Mouse (Mus musculus) forebrain, embryonic 14.5 days (tissue): ENCODE results near the gene Cd8b1. TPM values are rescaled to one million over a fixed set of nuclear protein-coding genes. Genes with fewer than 3 reads are reported as not detected.

Experiments used
- ATAC-seq: fragments of 200-750 bp; cut with Nextera tagmentation; 2 replicates; pipeline ENCODE4 v1.8.0; 2017; ENCODE audit warnings: mild to moderate bottlenecking, moderate library complexity
- DNase-seq: peaks from one replicate; pipeline ENCODE4 v3.0.0-alpha.2; 2015; ENCODE audit warnings: low spot score
- H3K27ac ChIP-seq: fragments of 300-500 bp; sonication (generic); 2 replicates; pipeline ENCODE4 v1.5.1; 2014; ENCODE audit warnings: low read depth, mild to moderate bottlenecking, control low read depth, low read length, moderate library complexity
- H3K27me3 ChIP-seq: fragments of 300-500 bp; sonication (generic); replicated peaks from 2 replicates; pipeline ENCODE4 v1.6.1; 2014; ENCODE audit warnings: low read length, control low read depth, mixed read lengths; ENCODE audit not compliant: control insufficient read depth, insufficient read depth
- H3K36me3 ChIP-seq: fragments of 300-500 bp; sonication (generic); 2 replicates; pipeline ENCODE4 v1.6.1; 2014; ENCODE audit warnings: low read length, control low read depth; ENCODE audit not compliant: control insufficient read depth, insufficient read depth
- H3K4me1 ChIP-seq: fragments of 300-500 bp; sonication (generic); 2 replicates; pipeline ENCODE4 v1.6.1; 2014; ENCODE audit warnings: antibody characterized with exemption, low read length, control low read depth; ENCODE audit not compliant: control insufficient read depth, insufficient read depth
- H3K4me2 ChIP-seq: fragments of 300-500 bp; sonication (generic); 2 replicates; pipeline ENCODE4 v1.6.1; 2014; ENCODE audit warnings: mild to moderate bottlenecking, control low read depth, low read length
- H3K4me3 ChIP-seq: fragments of 300-500 bp; sonication (generic); 2 replicates; pipeline ENCODE4 v1.5.1; 2014; ENCODE audit warnings: low read depth, low read length, control low read depth
- H3K9ac ChIP-seq: fragments of 300-500 bp; sonication (generic); 2 replicates; pipeline ENCODE4 v1.6.1; 2014; ENCODE audit warnings: mild to moderate bottlenecking, low read length, control low read depth, moderate library complexity
- H3K9me3 ChIP-seq: fragments of 300-500 bp; sonication (generic); replicated peaks from 2 replicates; pipeline ENCODE4 v1.6.1; 2016; ENCODE audit warnings: low read length, control low read depth, mixed read lengths; ENCODE audit not compliant: control insufficient read depth
- WGBS: fragments of 180-500 bp; shearing (Covaris S2); extraction: QIAGEN DNeasy Blood & Tissue Kit; methylation state at CpG from one replicate; pipeline ENCODE4 v1.1.7; 2014; 5-methylcytosine and 5-hydroxymethylcytosine counted together
- polyA plus RNA-seq: library from polyadenylated mRNA; unstranded; fragments of >200 nt; fragmentation: Nextera tagmentation; extraction: Ambion mirVana; gene quantifications from 2 replicates; pipeline ENCODE4 v1.2.1, GENCODE M21; 2014

Gene Cd8b1
- polyA plus RNA-seq, 1 experiment from 2014 or later, result not detected

DNA sequence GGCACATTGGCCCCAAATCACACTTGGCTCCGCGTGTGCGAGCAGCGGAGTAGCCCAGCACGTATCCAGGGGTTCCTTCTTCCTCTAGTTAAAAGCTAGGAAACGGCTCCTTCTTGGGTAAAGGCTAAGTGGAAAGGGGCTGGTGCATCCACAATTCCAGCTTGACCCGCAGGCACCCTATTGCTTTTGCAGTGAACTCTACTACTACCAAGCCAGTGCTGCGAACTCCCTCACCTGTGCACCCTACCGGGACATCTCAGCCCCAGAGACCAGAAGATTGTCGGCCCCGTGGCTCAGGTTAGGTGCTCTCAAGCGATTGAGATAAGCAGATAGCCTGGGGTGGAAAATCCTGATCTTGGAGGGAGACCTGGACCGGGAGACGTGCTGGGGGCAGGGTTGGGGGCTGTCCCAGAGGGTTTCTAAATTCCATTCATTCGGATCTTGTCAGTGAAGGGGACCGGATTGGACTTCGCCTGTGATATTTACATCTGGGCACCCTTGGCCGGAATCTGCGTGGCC, 51.8 kb downstream of the Cd8b1 start:
- WGBS, result 88% methylated on average over 19 of the region's 19 CpGs
- Histone ChIP-seq H3K9me3 (no peaks in the 10 kb centered on the region), H3K4me1 (no peaks in the 10 kb centered on the region), H3K4me3 (no peak overlapping the region), H3K27ac (no peak overlapping the region), H3K36me3 (no peaks in the 10 kb centered on the region), H3K4me2 (no peak overlapping the region), H3K27me3 (no peaks in the 10 kb centered on the region), H3K9ac (no peak overlapping the region)
- ATAC-seq, result no peak
- DNase-seq, result no peak

DNA sequence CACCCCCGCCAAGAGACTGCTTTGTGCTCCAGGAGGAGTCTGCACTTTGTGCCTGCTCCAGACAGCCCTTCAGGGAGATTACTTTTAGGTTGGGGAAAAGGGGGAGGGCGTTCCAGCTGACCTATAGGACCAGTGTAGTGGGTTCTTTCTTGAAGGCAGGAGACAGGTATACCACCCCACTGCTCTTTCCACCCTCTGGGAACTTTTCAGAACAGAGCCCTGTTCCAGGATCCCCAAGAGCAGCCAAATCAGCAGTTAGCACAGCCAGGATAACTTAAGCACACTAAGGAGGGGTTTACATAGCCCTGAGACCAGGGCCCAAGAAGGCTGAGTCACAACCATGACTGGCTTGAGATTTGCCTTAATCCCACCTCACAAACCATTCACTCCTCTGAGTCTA, 52.3 kb downstream of the Cd8b1 start:
- no peak overlapping the region for H3K27ac ChIP-seq
- ATAC-seq (no peak), DNase-seq (no peak)
- no peak overlapping the region for H3K9ac ChIP-seq
- H3K36me3 ChIP-seq, result no peaks in the 10 kb centered on the region
- no peaks in the 10 kb centered on the region for H3K9me3 ChIP-seq
- WGBS, result 80% methylated on average over 2 of the region's 2 CpGs
- H3K4me2 ChIP-seq, result no peak overlapping the region
- no peaks in the 10 kb centered on the region for H3K27me3 ChIP-seq
- no peak overlapping the region for H3K4me3 ChIP-seq
- no peaks in the 10 kb centered on the region for H3K4me1 ChIP-seq

DNA sequence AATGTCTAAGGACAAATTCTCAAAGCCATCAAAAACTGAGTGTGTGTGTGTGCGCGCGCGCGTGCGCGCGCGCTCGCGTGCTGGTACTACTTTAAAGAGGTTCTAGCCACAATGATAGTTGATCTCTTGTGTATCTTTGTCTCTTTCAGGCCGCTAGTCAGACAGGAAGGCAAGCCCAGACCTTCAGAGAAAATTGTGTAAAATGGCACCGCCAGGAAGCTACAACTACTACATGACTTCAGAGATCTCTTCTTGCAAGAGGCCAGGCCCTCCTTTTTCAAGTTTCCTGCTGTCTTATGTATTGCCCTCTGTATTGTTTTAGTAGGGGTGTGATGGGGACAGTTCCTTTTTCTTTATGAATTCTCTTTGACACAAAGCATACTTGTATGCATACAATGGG, 54.1 kb downstream of the Cd8b1 start:
- 96% methylated on average over 13 of the region's 13 CpGs for WGBS

DNA sequence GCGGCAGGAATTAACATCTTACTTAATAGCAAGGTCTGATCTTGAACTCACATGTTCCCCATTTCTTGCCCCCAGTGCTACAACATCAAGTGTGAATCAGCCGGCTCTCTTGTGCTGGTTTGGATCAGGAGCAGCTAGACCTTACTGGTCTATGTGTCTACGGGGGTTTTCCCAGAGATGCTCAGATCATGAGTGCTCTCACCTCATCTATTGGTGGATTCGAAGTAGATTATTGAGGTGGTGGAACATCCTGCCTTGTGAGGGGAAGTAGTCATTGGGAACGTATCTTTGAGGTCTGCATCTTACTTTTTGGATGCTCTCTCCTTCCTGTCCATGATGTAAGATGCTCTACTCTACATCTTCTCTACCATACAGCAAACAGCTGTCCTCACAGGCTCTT, 59.1 kb downstream of the Cd8b1 start:
- no peak for ATAC-seq

More for the DNA sequence above, 54.1 kb downstream of the Cd8b1 start:
- Histone ChIP-seq H3K4me3 (no peak overlapping the region), H3K36me3 (no peaks in the 10 kb centered on the region), H3K27me3 (no peaks in the 10 kb centered on the region), H3K9me3 (no peaks in the 10 kb centered on the region), H3K27ac (no peak overlapping the region), H3K4me1 (no peaks in the 10 kb centered on the region), H3K9ac (no peak overlapping the region), H3K4me2 (no peak overlapping the region)
- no peak for ATAC-seq
- no peak for DNase-seq

More for the DNA sequence above, 59.1 kb downstream of the Cd8b1 start:
- Histone ChIP-seq H3K36me3 (no peaks in the 10 kb centered on the region), H3K27ac (no peak overlapping the region), H3K9me3 (no peaks in the 10 kb centered on the region), H3K4me1 (no peaks in the 10 kb centered on the region), H3K9ac (no peak overlapping the region), H3K4me2 (no peak overlapping the region), H3K4me3 (no peak overlapping the region), H3K27me3 (no peaks in the 10 kb centered on the region)
- 91% methylated on average over 5 of the region's 5 CpGs for WGBS
- DNase-seq, result no peak

Other genes with a start within 250 kb of the Cd8b1 start
- 3.8 and 4.4 TPM in 2 replicates for gene Thnsl2, start 178.3 kb upstream of the Cd8b1 start, polyA plus RNA-seq
- not detected in 2 replicates for gene Fabp1, start 123.0 kb upstream of the Cd8b1 start, polyA plus RNA-seq
- 23.6 and 24.2 TPM in 2 replicates for gene Krcc1, start 51.1 kb upstream of the Cd8b1 start, polyA plus RNA-seq
- 0.08 and 0.21 TPM in 2 replicates for gene Smyd1, start 555 bp upstream of the Cd8b1 start, polyA plus RNA-seq
- not detected in 2 replicates for gene Cd8a, start 50.6 kb downstream of the Cd8b1 start, polyA plus RNA-seq
- gene Rmnd5a, start 117.8 kb downstream of the Cd8b1 start, polyA plus RNA-seq, result 4.5 and 5.8 TPM in 2 replicates
- 22.8 and 26.0 TPM in 2 replicates for gene Rnf103, start 171.1 kb downstream of the Cd8b1 start, polyA plus RNA-seq
- gene Chmp3, start 221.0 kb downstream of the Cd8b1 start, polyA plus RNA-seq, result 58.8 and 70.6 TPM in 2 replicates